In genomic region chr9:122091171-122091570, GRCm38 (mm10) we compare ENCODE assay signal across 21 mouse cellular contexts. TPM values are rescaled to one million over a fixed set of nuclear protein-coding genes. Genes with fewer than 3 reads are reported as not detected.
DNase-seq lines count a peak whose midpoint lies in the region; ATAC-seq lines count a peak whose summit lies in the region.
"Had no signal": no experiment of that assay in that cellular context is flagged by ENCODE, and none has a peak within 500 bp of the region (broad histone marks: within the 10 kb centered on the region; RNA-seq: fewer than 3 reads in every experiment).

No protein-coding gene starts in this region.

- H3K9me3 ChIP-seq in heart, embryonic 15.5 days (replicated peaks): no peaks in the 10 kb centered on the region
- no peaks in the 10 kb centered on the region for H3K9me3 ChIP-seq in heart, embryonic 10.5 days
- no peaks in the 10 kb centered on the region for H3K9me3 ChIP-seq in lung, embryonic 15.5 days
- H3K9me3 ChIP-seq in intestine, embryonic 16.5 days (ENCODE audit: control insufficient read depth, low read length): no peaks in the 10 kb centered on the region
- no peaks in the 10 kb centered on the region for H3K9me3 ChIP-seq in stomach, embryonic 16.5 days (replicated peaks; ENCODE audit: control insufficient read depth, low read length)
- H3K9me3 ChIP-seq in embryonic facial prominence, embryonic 10.5 days: no peaks in the 10 kb centered on the region
- H3K9me3 ChIP-seq: G1E; heart, embryonic 13.5 days; limb, embryonic 15.5 days had no signal

- H3K27ac ChIP-seq in heart, embryonic 15.5 days: peak overlapping the region; percentile 37; the same call in 1 of the 2 replicates
- no peak overlapping the region for H3K27ac ChIP-seq in heart, embryonic 10.5 days
- H3K27ac ChIP-seq in lung, embryonic 15.5 days: peak overlapping the region; percentile 86
- H3K27ac ChIP-seq in intestine, embryonic 16.5 days (ENCODE audit: low read length): peak overlapping the region; percentile 60
- peak overlapping the region; percentile 60 for H3K27ac ChIP-seq in stomach, embryonic 16.5 days (ENCODE audit: low read length)
- no peak overlapping the region for H3K27ac ChIP-seq in embryonic facial prominence, embryonic 10.5 days (replicated peaks)
- H3K27ac ChIP-seq: limb, embryonic 15.5 days; liver, embryonic 14.5 days had no signal

- H3K4me1 ChIP-seq in heart, embryonic 15.5 days (replicated peaks): 0 out of 2 replicates have a peak, but pooled peaks cover 6% of the 10 kb centered on the region
- peaks cover 10% of the 10 kb centered on the region for H3K4me1 ChIP-seq in heart, embryonic 10.5 days
- peaks cover 39% of the 10 kb centered on the region for H3K4me1 ChIP-seq in lung, embryonic 15.5 days
- H3K4me1 ChIP-seq in intestine, embryonic 16.5 days (ENCODE audit: control insufficient read depth, insufficient read depth, low read length): peaks cover 10% of the 10 kb centered on the region; the same call in 1 of the 2 replicates
- peaks cover 11% of the 10 kb centered on the region for H3K4me1 ChIP-seq in stomach, embryonic 16.5 days (ENCODE audit: control insufficient read depth, insufficient read depth, low read length)
- H3K4me1 ChIP-seq in embryonic facial prominence, embryonic 10.5 days: peaks cover 2% of the 10 kb centered on the region; the same call in 1 of the 2 replicates
- H3K4me1 ChIP-seq: limb, embryonic 15.5 days had no signal

- H3K36me3 ChIP-seq in heart, embryonic 15.5 days: no peaks in the 10 kb centered on the region
- H3K36me3 ChIP-seq in heart, embryonic 10.5 days: no peaks in the 10 kb centered on the region
- H3K36me3 ChIP-seq in lung, embryonic 15.5 days: no peaks in the 10 kb centered on the region
- H3K36me3 ChIP-seq in intestine, embryonic 16.5 days (ENCODE audit: control insufficient read depth, insufficient read depth, low read length): no peaks in the 10 kb centered on the region
- H3K36me3 ChIP-seq in stomach, embryonic 16.5 days (ENCODE audit: control insufficient read depth, insufficient read depth, low read length): no peaks in the 10 kb centered on the region
- H3K36me3 ChIP-seq in embryonic facial prominence, embryonic 10.5 days (replicated peaks): no peaks in the 10 kb centered on the region
- H3K36me3 ChIP-seq: G1E; heart, embryonic 13.5 days; limb, embryonic 15.5 days had no signal

- no peak for ATAC-seq in heart, embryonic 15.5 days (replicated peaks; ENCODE audit: insufficient number of reproducible peaks, insufficient read depth, low FRiP score, low read depth)
- ATAC-seq in lung, embryonic 15.5 days (ENCODE audit: borderline replicate concordance, extremely low read depth, low FRiP score, low TSS enrichment): no peak
- ATAC-seq in intestine, embryonic 16.5 days: no peak
- ATAC-seq in stomach, embryonic 16.5 days (ENCODE audit: insufficient read depth, low FRiP score): no peak
- ATAC-seq: midbrain, embryonic 16.5 days; Patski had no signal

- 63% methylated on average over 7 of the region's 7 CpGs for WGBS in heart, embryonic 15.5 days
- 58% methylated on average over 7 of the region's 7 CpGs for WGBS in heart, embryonic 10.5 days
- 40% methylated on average over 7 of the region's 7 CpGs for WGBS in lung, embryonic 15.5 days
- 50% methylated on average over 7 of the region's 7 CpGs for WGBS in intestine, embryonic 16.5 days
- 56% methylated on average over 7 of the region's 7 CpGs for WGBS in stomach, embryonic 16.5 days
- 59% methylated on average over 7 of the region's 7 CpGs for WGBS in embryonic facial prominence, embryonic 10.5 days

- no peak overlapping the region for H3K9ac ChIP-seq in heart, embryonic 15.5 days
- no peak overlapping the region for H3K9ac ChIP-seq in lung, embryonic 15.5 days
- H3K9ac ChIP-seq in intestine, embryonic 16.5 days (ENCODE audit: low read depth, low read length): no peak overlapping the region
- H3K9ac ChIP-seq in stomach, embryonic 16.5 days (ENCODE audit: low read length): no peak overlapping the region
- H3K9ac ChIP-seq: heart, embryonic 13.5 days; limb, embryonic 15.5 days; liver, embryonic 14.5 days had no signal

- H3K4me2 ChIP-seq in heart, embryonic 15.5 days: no peak overlapping the region
- H3K4me2 ChIP-seq in lung, embryonic 15.5 days: no peak overlapping the region
- no peak overlapping the region for H3K4me2 ChIP-seq in intestine, embryonic 16.5 days (ENCODE audit: low read depth, low read length)
- no peak overlapping the region for H3K4me2 ChIP-seq in stomach, embryonic 16.5 days (ENCODE audit: low read depth, low read length)
- H3K4me2 ChIP-seq: heart, embryonic 13.5 days; limb, embryonic 15.5 days had no signal

- H3K4me3 ChIP-seq in heart, embryonic 15.5 days: no peak overlapping the region
- no peak overlapping the region for H3K4me3 ChIP-seq in heart, embryonic 10.5 days
- no peak overlapping the region for H3K4me3 ChIP-seq in lung, embryonic 15.5 days
- H3K4me3 ChIP-seq in intestine, embryonic 16.5 days (ENCODE audit: low read length): no peak overlapping the region
- H3K4me3 ChIP-seq in stomach, embryonic 16.5 days (replicated peaks; ENCODE audit: low read length): no peak overlapping the region
- H3K4me3 ChIP-seq in embryonic facial prominence, embryonic 10.5 days: no peak overlapping the region
- H3K4me3 ChIP-seq: heart, embryonic 13.5 days; limb, embryonic 15.5 days had no signal

- H3K27me3 ChIP-seq in heart, embryonic 15.5 days: no peaks in the 10 kb centered on the region
- no peaks in the 10 kb centered on the region for H3K27me3 ChIP-seq in heart, embryonic 10.5 days (ENCODE audit: insufficient read depth, poor library complexity, severe bottlenecking)
- no peaks in the 10 kb centered on the region for H3K27me3 ChIP-seq in lung, embryonic 15.5 days
- H3K27me3 ChIP-seq in intestine, embryonic 16.5 days (replicated peaks; ENCODE audit: control insufficient read depth, insufficient read depth, low read length): no peaks in the 10 kb centered on the region
- H3K27me3 ChIP-seq in stomach, embryonic 16.5 days (ENCODE audit: control insufficient read depth, insufficient read depth, low read length): no peaks in the 10 kb centered on the region
- H3K27me3 ChIP-seq in embryonic facial prominence, embryonic 10.5 days (replicated peaks; ENCODE audit: low read depth, poor library complexity, severe bottlenecking): no peaks in the 10 kb centered on the region
- H3K27me3 ChIP-seq: heart, embryonic 13.5 days; limb, embryonic 15.5 days had no signal

- no peak for DNase-seq in heart, embryonic 10.5 days (ENCODE audit: low spot score)
- no peak for DNase-seq in lung, postnatal 4 days
- no peak for DNase-seq in embryonic facial prominence, embryonic 10.5 days (ENCODE audit: low spot score)
- DNase-seq: adrenal gland, postnatal 36 days; B cell, adult 2 months; cerebellum, adult 11 months; cerebellum, postnatal 10 days; kidney, adult 8-10 months; kidney, postnatal 14 days; left cerebral cortex, postnatal 4 days; thymus, postnatal 14 days had no signal

RNA-seq across cellular contexts. Expression of gene Snrk, which starts 25.9 kb away (rescaled TPM):
- 47.3 and 49.9 TPM in 2 replicates for polyA plus RNA-seq in heart, embryonic 15.5 days (2015; fragmentation: Nextera tagmentation; extraction: Ambion mirVana)
- polyA plus RNA-seq in heart, embryonic 10.5 days (2016; fragmentation: Nextera tagmentation; extraction: Ambion mirVana): 39.3 and 54.0 TPM in 2 replicates
- polyA plus RNA-seq in lung, embryonic 15.5 days (2015; fragmentation: Nextera tagmentation; extraction: Ambion mirVana): 81.2 and 83.3 TPM in 2 replicates
- 45.5 and 48.7 TPM in 2 replicates for polyA plus RNA-seq in intestine, embryonic 16.5 days (2015; fragmentation: Nextera tagmentation; extraction: Ambion mirVana)
- polyA plus RNA-seq in stomach, embryonic 16.5 days (2015; fragmentation: Nextera tagmentation; extraction: Ambion mirVana): 46.7 and 52.9 TPM in 2 replicates
- 33.2 and 34.8 TPM in 2 replicates for polyA plus RNA-seq in embryonic facial prominence, embryonic 10.5 days (2016; fragmentation: Nextera tagmentation; extraction: Ambion mirVana)

Comparison
In these comparisons a context has a peak if more than half of its experiments do, and no peak if none do; other contexts are left out.
1. H3K27ac ChIP-seq: peak in heart, embryonic 15.5 days (single experiment), lung, embryonic 15.5 days (single experiment), intestine, embryonic 16.5 days (single experiment) and stomach, embryonic 16.5 days (single experiment); none in heart, embryonic 10.5 days (single experiment) and embryonic facial prominence, embryonic 10.5 days (single experiment).